Mouse (Mus musculus) adrenal gland, postnatal 25 days (tissue): ENCODE data around the gene Isg20. TPM values are rescaled to one million over a fixed set of nuclear protein-coding genes. Genes with fewer than 3 reads are reported as not detected.

ENCODE experiments used
- DNase-seq: peaks from one replicate; pipeline ENCODE4 v3.0.0; 2021; ENCODE audit warnings: mixed read lengths
- microRNA-seq, 2 experiments: library from miRNA; unstranded; fragments of <30 nt; microRNA quantifications; one replicate each; pipeline ENCODE4 v1.2.0; 2021
- total RNA-seq: library from RNA; stranded (reverse); gene quantifications from 2 replicates; pipeline ENCODE4 v1.2.3, GENCODE M21; 2021

Isg20 gene
- total RNA-seq, 1 experiment from 2014 or later, result 4.9 TPM

DNA sequence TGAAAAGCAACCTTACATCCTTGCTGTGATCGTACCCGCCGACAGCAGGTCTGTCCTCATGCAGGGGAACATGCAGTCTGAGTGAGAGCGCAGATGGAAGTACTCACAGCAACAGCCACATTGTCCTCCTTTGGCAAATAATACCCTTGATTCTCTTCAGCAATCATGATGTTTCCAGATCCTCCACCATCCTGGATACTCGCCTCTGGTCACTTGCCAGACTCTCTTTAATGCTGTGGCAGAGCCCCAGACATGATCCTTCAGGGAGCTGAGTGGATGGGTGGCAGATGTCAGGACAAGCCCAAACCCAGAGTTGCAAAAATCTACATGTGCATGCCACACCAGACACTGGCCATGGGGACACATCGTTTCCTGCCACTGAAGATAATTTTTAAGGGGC lies 41.9 kb downstream of the Isg20 start:
- DNase-seq, result no peak

DNA sequence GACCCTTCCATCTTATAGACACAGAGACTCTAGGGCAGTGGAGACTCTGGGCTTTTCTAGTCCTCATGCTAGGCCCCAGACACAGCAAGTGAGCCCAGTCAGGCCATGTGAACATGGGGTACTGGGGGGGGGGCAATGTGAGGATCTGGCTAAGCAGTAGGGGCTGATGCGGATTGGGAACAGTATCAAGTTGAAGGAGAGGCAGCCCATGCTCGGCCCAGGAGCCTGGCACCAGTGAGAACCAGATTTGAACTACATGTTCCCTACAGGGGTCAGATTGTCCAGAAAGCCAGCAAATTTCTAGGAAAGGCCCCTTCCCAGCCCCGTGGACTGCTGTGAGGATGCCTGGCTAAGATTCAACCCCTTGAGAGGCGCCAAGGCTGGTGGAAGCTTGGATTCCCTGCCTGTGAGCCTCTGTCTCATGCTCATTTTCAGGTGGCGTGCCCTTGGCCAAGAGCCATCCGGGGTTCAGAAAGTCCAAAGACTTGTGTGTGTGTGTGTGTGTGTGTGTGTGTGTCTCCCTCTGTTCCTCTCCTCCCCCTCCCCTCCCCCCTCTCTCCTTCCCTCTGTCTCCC lies 45.4 kb downstream of the Isg20 start:
- DNase-seq, result no peak

DNA sequence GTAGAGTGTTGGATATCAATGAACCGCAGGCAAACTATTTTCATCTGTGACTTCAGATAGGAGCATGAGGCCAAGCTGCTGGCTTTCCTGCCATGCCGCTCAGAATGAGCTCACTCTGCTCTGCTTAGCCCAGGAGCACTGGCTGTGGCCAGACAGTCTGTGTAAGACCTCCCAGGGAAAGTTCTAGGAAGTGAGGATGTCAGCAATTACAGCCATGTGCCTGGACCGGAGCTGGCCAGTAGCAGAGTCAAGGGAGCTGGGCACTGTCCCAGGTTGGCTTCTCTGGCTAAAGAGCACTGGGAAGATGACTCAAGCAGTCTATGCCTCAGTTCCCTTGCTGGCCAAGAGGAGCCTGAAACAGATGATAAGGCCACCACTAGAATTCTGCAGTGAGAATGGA lies 50.7 kb downstream of the Isg20 start:
- no peak for DNase-seq

Small RNAs within 50 kb of the gene (microRNA-seq; reads per million reads assigned to microRNA genes)
- gene Mir7-2, result 116 to 140 reads per million in 2 experiments

Other genes starting within 250 kb of the Isg20 start
- 17.4 and 24.3 TPM in 2 replicates for gene Ntrk3, start 175.4 kb upstream of the Isg20 start, total RNA-seq
- 109 and 114 TPM in 2 replicates for gene Mrps11, start 130.3 kb upstream of the Isg20 start, total RNA-seq
- 29.7 and 40.8 TPM in 2 replicates for gene Mrpl46, start 129.9 kb upstream of the Isg20 start, total RNA-seq
- 17.1 and 17.8 TPM in 2 replicates for gene Det1, start 66.2 kb upstream of the Isg20 start, total RNA-seq
- 36.2 and 36.4 TPM in 2 replicates for gene Aen, start 17.6 kb upstream of the Isg20 start, total RNA-seq
- gene Acan, start 140.1 kb downstream of the Isg20 start, total RNA-seq, result 1.2 TPM in 2 replicates
- 1.2 and 1.9 TPM in 2 replicates for gene Hapln3, start 217.6 kb downstream of the Isg20 start, total RNA-seq
- 333 and 334 TPM in 2 replicates for gene Mfge8, start 235.6 kb downstream of the Isg20 start, total RNA-seq